ENCODE assay signal across 9 mouse cellular contexts in the genomic region with DNA sequence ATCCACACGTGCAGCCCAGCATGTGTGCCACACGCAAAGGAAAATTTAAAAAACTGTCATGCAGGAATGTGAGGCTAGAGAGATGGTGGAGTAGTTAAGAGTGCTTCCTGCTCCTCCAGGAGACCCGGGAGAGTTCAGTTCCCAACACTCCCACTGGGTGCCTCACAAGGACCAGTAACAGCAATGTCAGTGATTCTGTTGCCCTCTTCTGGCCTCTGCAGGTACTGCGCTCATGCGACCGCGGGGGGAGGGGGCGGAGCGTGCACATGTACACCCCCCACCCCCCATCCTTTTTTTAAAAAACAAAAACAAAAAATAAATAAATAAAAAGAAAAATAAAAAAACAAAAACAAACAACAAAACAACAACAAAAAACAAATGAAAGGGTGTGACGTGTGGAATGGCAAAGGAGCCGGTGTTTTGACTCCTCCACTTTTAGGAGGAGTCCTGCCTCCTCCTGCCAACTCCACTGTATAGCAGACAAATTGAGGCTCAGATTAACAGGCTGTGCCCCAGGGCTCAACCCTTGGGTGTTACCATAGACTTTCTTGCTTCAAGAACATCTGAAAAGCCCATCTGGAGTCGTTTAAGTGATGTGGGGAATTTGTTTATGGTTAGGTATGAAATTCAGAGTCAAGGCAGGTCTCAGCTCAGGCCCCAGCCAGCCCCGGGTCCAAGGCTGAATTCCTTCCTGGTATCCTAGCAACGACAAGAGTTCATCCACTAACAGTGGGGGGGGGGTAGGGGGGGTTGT. TPM values are rescaled to one million over a fixed set of nuclear protein-coding genes. Genes with fewer than 3 reads are reported as not detected.
DNase-seq lines count a peak whose midpoint lies in the region; ATAC-seq and TF ChIP-seq lines count a peak whose summit lies in the region.
"Had no signal": no experiment of that assay in that cellular context is flagged by ENCODE, and none has a peak within 500 bp of the region (broad histone marks: within the 10 kb centered on the region; RNA-seq: fewer than 3 reads in every experiment).

No protein-coding gene starts in this region.

- DNase-seq in kidney, adult 2 months: peak; percentile 70
- peak; percentile 82 for DNase-seq in brain, adult 2 months (ENCODE audit: low read depth, low spot score)
- DNase-seq in ovary, postnatal 14 days (ENCODE audit: low spot score): peak; percentile 73
- peak; percentile 80 for DNase-seq in thymus, postnatal 25 days

- H3K4me1 ChIP-seq in kidney, adult 2 months (ENCODE audit: control insufficient read depth, insufficient read depth, low read length): no peaks in the 10 kb centered on the region
- H3K4me1 ChIP-seq in kidney, embryonic 16.5 days (ENCODE audit: insufficient read depth, low read length): no peaks in the 10 kb centered on the region; the same call in 1 of the 2 replicates
- H3K4me1 ChIP-seq in forebrain, embryonic 15.5 days: peaks cover 8% of the 10 kb centered on the region
- peaks cover 11% of the 10 kb centered on the region; the same call in 1 of the 2 replicates for H3K4me1 ChIP-seq in intestine, embryonic 15.5 days (replicated peaks)
- peaks cover 38% of the 10 kb centered on the region for H3K4me1 ChIP-seq in limb, embryonic 13.5 days

- no peaks in the 10 kb centered on the region for H3K9me3 ChIP-seq in kidney, embryonic 16.5 days (ENCODE audit: low read length)
- no peaks in the 10 kb centered on the region for H3K9me3 ChIP-seq in forebrain, embryonic 15.5 days
- no peaks in the 10 kb centered on the region for H3K9me3 ChIP-seq in intestine, embryonic 15.5 days
- H3K9me3 ChIP-seq in limb, embryonic 13.5 days: no peaks in the 10 kb centered on the region

- H3K4me2 ChIP-seq in kidney, embryonic 16.5 days (replicated peaks; ENCODE audit: low read depth, low read length): no peak overlapping the region
- H3K4me2 ChIP-seq in forebrain, embryonic 15.5 days (replicated peaks): no peak overlapping the region
- no peak overlapping the region for H3K4me2 ChIP-seq in intestine, embryonic 15.5 days (replicated peaks)
- no peak overlapping the region; the same call in 1 of the 2 replicates for H3K4me2 ChIP-seq in limb, embryonic 13.5 days (replicated peaks)

- TF ChIP-seq POLR2A in kidney, adult 2 months (IDR thresholded peaks at IDR 0.05; ENCODE audit: low read depth, low read length): no peak

- ATAC-seq in kidney, embryonic 16.5 days (ENCODE audit: low FRiP score, low TSS enrichment): no peak
- peak; percentile 58; the same call in 1 of the 2 replicates for ATAC-seq in forebrain, embryonic 15.5 days (replicated peaks)
- peak; percentile 35; the same call in 1 of the 2 replicates for ATAC-seq in intestine, embryonic 15.5 days
- ATAC-seq in limb, embryonic 13.5 days (ENCODE audit: low FRiP score, low read depth): peak; percentile 48; the same call in 1 of the 2 replicates

- H3K9ac ChIP-seq in kidney, embryonic 16.5 days (replicated peaks; ENCODE audit: low read length): no peak overlapping the region
- H3K9ac ChIP-seq in forebrain, embryonic 15.5 days (replicated peaks): no peak overlapping the region
- no peak overlapping the region for H3K9ac ChIP-seq in intestine, embryonic 15.5 days
- H3K9ac ChIP-seq in limb, embryonic 13.5 days: 0 out of 2 replicates have a peak overlapping the region, but pooled peaks have one; percentile 31

- H3K27me3 ChIP-seq in kidney, adult 2 months (replicated peaks; ENCODE audit: control insufficient read depth, insufficient read depth, low read length): no peaks in the 10 kb centered on the region
- H3K27me3 ChIP-seq in kidney, embryonic 16.5 days (ENCODE audit: insufficient read depth, low read length): no peaks in the 10 kb centered on the region
- H3K27me3 ChIP-seq in forebrain, embryonic 15.5 days: no peaks in the 10 kb centered on the region
- no peaks in the 10 kb centered on the region for H3K27me3 ChIP-seq in intestine, embryonic 15.5 days (replicated peaks)
- no peaks in the 10 kb centered on the region; the same call in 1 of the 2 replicates for H3K27me3 ChIP-seq in limb, embryonic 13.5 days

- no peak overlapping the region for H3K27ac ChIP-seq in kidney, adult 2 months (ENCODE audit: insufficient read depth, low read depth, low read length)
- H3K27ac ChIP-seq in kidney, embryonic 16.5 days (ENCODE audit: low read length): no peak overlapping the region
- H3K27ac ChIP-seq in forebrain, embryonic 15.5 days (replicated peaks): no peak overlapping the region
- H3K27ac ChIP-seq in intestine, embryonic 15.5 days: no peak overlapping the region
- peak overlapping the region; percentile 28; the same call in 1 of the 2 replicates for H3K27ac ChIP-seq in limb, embryonic 13.5 days

- H3K4me3 ChIP-seq in kidney, adult 2 months (ENCODE audit: insufficient read depth, low read depth, low read length): no peak overlapping the region
- H3K4me3 ChIP-seq in kidney, embryonic 16.5 days (ENCODE audit: low read length): no peak overlapping the region
- H3K4me3 ChIP-seq in forebrain, embryonic 15.5 days: no peak overlapping the region
- no peak overlapping the region for H3K4me3 ChIP-seq in intestine, embryonic 15.5 days (replicated peaks)
- no peak overlapping the region for H3K4me3 ChIP-seq in limb, embryonic 13.5 days

- TF ChIP-seq CTCF in kidney, adult 2 months (conservative IDR thresholded peaks at IDR 0.05; ENCODE audit: insufficient read depth, insufficient read length, low read depth, low read length): peak; percentile 97

- H3K36me3 ChIP-seq in kidney, adult 2 months (ENCODE audit: control insufficient read depth, insufficient read depth, low read length): no peaks in the 10 kb centered on the region
- H3K36me3 ChIP-seq in kidney, embryonic 16.5 days (ENCODE audit: insufficient read depth, low read length): no peaks in the 10 kb centered on the region
- H3K36me3 ChIP-seq in forebrain, embryonic 15.5 days: no peaks in the 10 kb centered on the region
- no peaks in the 10 kb centered on the region for H3K36me3 ChIP-seq in intestine, embryonic 15.5 days
- H3K36me3 ChIP-seq in limb, embryonic 13.5 days: no peaks in the 10 kb centered on the region

- WGBS in kidney, adult 2 months: 8% methylated on average over 14 of the region's 14 CpGs
- WGBS in kidney, embryonic 16.5 days: 7% methylated on average over 14 of the region's 14 CpGs
- 8% methylated on average over 14 of the region's 14 CpGs for WGBS in forebrain, embryonic 15.5 days
- 4% methylated on average over 14 of the region's 14 CpGs for WGBS in intestine, embryonic 15.5 days
- WGBS in limb, embryonic 13.5 days: 3% methylated on average over 14 of the region's 14 CpGs

RNA-seq across cellular contexts. Expression of gene Clpsl2, which starts 4.0 kb away (rescaled TPM):
- polyA plus RNA-seq in kidney, adult 2 months (2012; rRNA removed): not detected in 2 replicates
- polyA plus RNA-seq in kidney, embryonic 16.5 days (2015; fragmentation: Nextera tagmentation; extraction: Ambion mirVana): not detected in 2 replicates
- polyA plus RNA-seq in forebrain, embryonic 15.5 days (2015; fragmentation: Nextera tagmentation; extraction: Ambion mirVana): not detected in 2 replicates
- polyA plus RNA-seq in intestine, embryonic 15.5 days (2015; fragmentation: Nextera tagmentation; extraction: Ambion mirVana): not detected in 2 replicates
- polyA plus RNA-seq in limb, embryonic 13.5 days (2015; fragmentation: Nextera tagmentation; extraction: Ambion mirVana): not detected in 2 replicates

RNA-seq across cellular contexts. Expression of gene Clps, which starts 7.3 kb away (rescaled TPM):
- 0.35 and 2.0 TPM in 2 replicates for polyA plus RNA-seq in kidney, adult 2 months (2012; rRNA removed)
- polyA plus RNA-seq in kidney, embryonic 16.5 days (2015; fragmentation: Nextera tagmentation; extraction: Ambion mirVana): not detected in 2 replicates
- not detected in 2 replicates for polyA plus RNA-seq in forebrain, embryonic 15.5 days (2015; fragmentation: Nextera tagmentation; extraction: Ambion mirVana)
- 958 and 2,971 TPM in 2 replicates for polyA plus RNA-seq in intestine, embryonic 15.5 days (2015; fragmentation: Nextera tagmentation; extraction: Ambion mirVana)
- polyA plus RNA-seq in limb, embryonic 13.5 days (2015; fragmentation: Nextera tagmentation; extraction: Ambion mirVana): 0.60 and 0.91 TPM in 2 replicates

RNA-seq across cellular contexts. Expression of gene Lhfpl5, which starts 22.2 kb away (rescaled TPM):
- polyA plus RNA-seq in kidney, adult 2 months (2012; rRNA removed): 0.19 and 0.41 TPM in 2 replicates
- polyA plus RNA-seq in kidney, embryonic 16.5 days (2015; fragmentation: Nextera tagmentation; extraction: Ambion mirVana): 0.61 and 0.89 TPM in 2 replicates
- 5.3 and 6.2 TPM in 2 replicates for polyA plus RNA-seq in forebrain, embryonic 15.5 days (2015; fragmentation: Nextera tagmentation; extraction: Ambion mirVana)
- polyA plus RNA-seq in intestine, embryonic 15.5 days (2015; fragmentation: Nextera tagmentation; extraction: Ambion mirVana): 1.3 and 1.8 TPM in 2 replicates
- 0.46 and 0.56 TPM in 2 replicates for polyA plus RNA-seq in limb, embryonic 13.5 days (2015; fragmentation: Nextera tagmentation; extraction: Ambion mirVana)
- polyA plus RNA-seq: gonadal fat pad, adult 2 months had no signal

RNA-seq across cellular contexts. Expression of gene Armc12, which starts 22.6 kb away (rescaled TPM):
- 0.20 TPM in 1 of 2 replicates, not detected in the other for polyA plus RNA-seq in kidney, adult 2 months (2012; rRNA removed)
- polyA plus RNA-seq in kidney, embryonic 16.5 days (2015; fragmentation: Nextera tagmentation; extraction: Ambion mirVana): not detected in 2 replicates
- not detected in 2 replicates for polyA plus RNA-seq in forebrain, embryonic 15.5 days (2015; fragmentation: Nextera tagmentation; extraction: Ambion mirVana)
- polyA plus RNA-seq in intestine, embryonic 15.5 days (2015; fragmentation: Nextera tagmentation; extraction: Ambion mirVana): not detected in 2 replicates
- polyA plus RNA-seq in limb, embryonic 13.5 days (2015; fragmentation: Nextera tagmentation; extraction: Ambion mirVana): not detected in 2 replicates

RNA-seq across cellular contexts. Expression of gene Fkbp5, which starts 35.9 kb away (rescaled TPM):
- 13.4 and 14.3 TPM in 2 replicates for polyA plus RNA-seq in kidney, adult 2 months (2012; rRNA removed)
- 35.5 and 36.0 TPM in 2 replicates for polyA plus RNA-seq in kidney, embryonic 16.5 days (2015; fragmentation: Nextera tagmentation; extraction: Ambion mirVana)
- 32.8 and 34.6 TPM in 2 replicates for polyA plus RNA-seq in forebrain, embryonic 15.5 days (2015; fragmentation: Nextera tagmentation; extraction: Ambion mirVana)
- polyA plus RNA-seq in intestine, embryonic 15.5 days (2015; fragmentation: Nextera tagmentation; extraction: Ambion mirVana): 25.9 and 26.6 TPM in 2 replicates
- 26.2 and 27.3 TPM in 2 replicates for polyA plus RNA-seq in limb, embryonic 13.5 days (2015; fragmentation: Nextera tagmentation; extraction: Ambion mirVana)

Comparison
In these comparisons a context has a peak if more than half of its experiments do, and no peak if none do; other contexts are left out.
1. RNA of gene Clps, which starts 7.3 kb away (polyA plus RNA-seq): 958 to 2,971 TPM in intestine, embryonic 15.5 days; 0.35 to 2.0 TPM in kidney, adult 2 months, 0.60 to 0.91 TPM in limb, embryonic 13.5 days, not detected in kidney, embryonic 16.5 days and not detected in forebrain, embryonic 15.5 days; every median in the first group is over 100 times any median in the second.
2. Peak in every context shown above with its lines, with median percentiles within 50 percentile points of each other: DNase-seq.